Mouse (Mus musculus) CH12.LX (cell line): ENCODE measurements around the gene Hic1. TPM values are rescaled to one million over a fixed set of nuclear protein-coding genes. Genes with fewer than 3 reads are reported as not detected.

Source experiments
- DNase-seq: peaks from one replicate; pipeline ENCODE4 v3.0.0-alpha.2; 2013; ENCODE audit errors: extremely low read depth
- H3K27ac ChIP-seq: 2 replicates; pipeline ENCODE4 v1.5.1; 2012; ENCODE audit warnings: low read depth, mild to moderate bottlenecking, control low read depth, moderate library complexity; ENCODE audit not compliant: insufficient read depth
- H3K27me3 ChIP-seq: replicated peaks from 2 replicates; pipeline ENCODE3; 2012; ENCODE audit warnings: inconsistent platforms
- H3K36me3 ChIP-seq, 2 experiments: replicated peaks in 1 of 2; 2 replicates each; pipeline versions ENCODE3 to v1.6.1; 2012; ENCODE audit warnings: inconsistent platforms in 1 of 2, low read length in 1 of 2, mild to moderate bottlenecking in 1 of 2, mixed read lengths in 1 of 2, moderate library complexity in 1 of 2; ENCODE audit not compliant: control insufficient read depth in 1 of 2, insufficient read depth in 1 of 2
- H3K4me1 ChIP-seq, 2 experiments: 2 replicates each; pipeline ENCODE4 v1.6.1; 2012; ENCODE audit warnings: inconsistent platforms in 1 of 2, moderate library complexity in 1 of 2; ENCODE audit not compliant: insufficient read depth in 2 of 2, control insufficient read depth in 1 of 2
- H3K4me2 ChIP-seq: 2 replicates; pipeline ENCODE4 v1.6.1; 2012; ENCODE audit warnings: low read depth, mild to moderate bottlenecking, control low read depth; ENCODE audit not compliant: poor library complexity, insufficient read depth, severe bottlenecking
- H3K4me3 ChIP-seq, 3 experiments: fragments of 150-350 bp in 1 of 3; sonication (generic) in 1 of 3; replicated peaks in 1 of 3; 2 replicates each; pipeline versions ENCODE3 to v1.5.1; 2011 to 2012; ENCODE audit warnings: low read depth in 2 of 3, low read length in 2 of 3, mild to moderate bottlenecking in 2 of 3, moderate library complexity in 2 of 3, control low read depth in 1 of 3, improper control_type of control experiment in 1 of 3, inconsistent platforms in 1 of 3, mixed read lengths in 1 of 3; ENCODE audit not compliant: poor library complexity in 1 of 3
- H3K79me2 ChIP-seq: replicated peaks from 2 replicates; pipeline ENCODE4 v1.6.1; 2012; ENCODE audit warnings: mild to moderate bottlenecking, moderate library complexity; ENCODE audit not compliant: control insufficient read depth, poor library complexity, insufficient read depth, severe bottlenecking; ENCODE audit errors: extremely low read depth
- H3K9ac ChIP-seq: 2 replicates; pipeline ENCODE4 v1.6.1; 2012; ENCODE audit warnings: low read depth, mild to moderate bottlenecking, control low read depth, moderate library complexity; ENCODE audit not compliant: insufficient read depth
- H3K9me3 ChIP-seq: replicated peaks from 2 replicates; pipeline ENCODE3; 2012; ENCODE audit warnings: low read length, inconsistent platforms, mixed read lengths
- BHLHE40 ChIP-seq: IDR thresholded peaks from 2 replicates; pipeline ENCODE4 v1.6.1; 2011; ENCODE audit warnings: mild to moderate bottlenecking, low read depth, low read length, improper control_type of control experiment
- CHD2 ChIP-seq: IDR thresholded peaks from 2 replicates; pipeline ENCODE4 v1.6.1; 2011; ENCODE audit warnings: low read length, improper control_type of control experiment
- E2F4 ChIP-seq: IDR thresholded peaks from 2 replicates; pipeline ENCODE4 v1.6.1; 2011; ENCODE audit warnings: low read depth, low read length, improper control_type of control experiment; ENCODE audit not compliant: insufficient replicate concordance
- ELF1 ChIP-seq: IDR thresholded peaks from 2 replicates; pipeline ENCODE4 v1.6.1; 2014; ENCODE audit warnings: low read depth, mild to moderate bottlenecking, inconsistent platforms, low read length, improper control_type of control experiment
- EP300 ChIP-seq: IDR thresholded peaks from 2 replicates; pipeline ENCODE4 v1.6.1; 2011; ENCODE audit warnings: low read length, improper control_type of control experiment
- HCFC1 ChIP-seq: IDR thresholded peaks from 2 replicates; pipeline ENCODE4 v1.6.1; 2012; ENCODE audit warnings: low read depth, mild to moderate bottlenecking, inconsistent platforms, low read length, improper control_type of control experiment
- IRF4 ChIP-seq: IDR thresholded peaks from 2 replicates; pipeline ENCODE4 v1.6.1; 2014; ENCODE audit warnings: low read depth, mild to moderate bottlenecking, inconsistent platforms, low read length, improper control_type of control experiment
- JUN ChIP-seq: IDR thresholded peaks from 2 replicates; pipeline ENCODE4 v1.6.1; 2011; ENCODE audit warnings: low read depth, mild to moderate bottlenecking, low read length, improper control_type of control experiment, moderate library complexity; ENCODE audit not compliant: insufficient read depth
- MEF2A ChIP-seq: IDR thresholded peaks from 2 replicates; pipeline ENCODE4 v1.6.1; 2014; ENCODE audit warnings: low read depth, mild to moderate bottlenecking, inconsistent platforms, low read length, improper control_type of control experiment, borderline replicate concordance
- MYC ChIP-seq: IDR thresholded peaks from 2 replicates; pipeline ENCODE4 v1.6.1; 2011; ENCODE audit warnings: low read depth, mild to moderate bottlenecking, improper control_type of control experiment, low read length
- PAX5 ChIP-seq: IDR thresholded peaks from 2 replicates; pipeline ENCODE4 v1.6.1; 2012; ENCODE audit warnings: low read length, inconsistent platforms, mixed read lengths
- SIN3A ChIP-seq: IDR thresholded peaks from 2 replicates; pipeline ENCODE4 v1.6.1; 2012; ENCODE audit warnings: low read length, improper control_type of control experiment, inconsistent platforms
- SMC3 ChIP-seq: IDR thresholded peaks from 2 replicates; pipeline ENCODE4 v1.6.1; 2011; ENCODE audit warnings: low read depth, low read length, improper control_type of control experiment
- TBP ChIP-seq: conservative IDR thresholded peaks from 2 replicates; pipeline ENCODE4 v1.6.1; 2011; ENCODE audit warnings: low read depth, low read length, improper control_type of control experiment
- USF1 ChIP-seq: IDR thresholded peaks from 2 replicates; pipeline ENCODE4 v1.6.1; 2014; ENCODE audit warnings: low read depth, mild to moderate bottlenecking, inconsistent platforms, low read length, improper control_type of control experiment
- USF2 ChIP-seq: conservative IDR thresholded peaks from 2 replicates; pipeline ENCODE4 v1.6.1; 2011; ENCODE audit warnings: low read depth, low read length, improper control_type of control experiment
- ZC3H11A ChIP-seq: IDR thresholded peaks from 2 replicates; pipeline ENCODE4 v1.6.1; 2012; ENCODE audit warnings: low read depth, mild to moderate bottlenecking, inconsistent platforms, low read length, improper control_type of control experiment
- ZNF384 ChIP-seq: IDR thresholded peaks from 2 replicates; pipeline ENCODE4 v1.6.1; 2012; ENCODE audit warnings: low read depth, low read length, improper control_type of control experiment, inconsistent platforms
- dilution Hi-C: fragments of 300-500 bp; cut with MboI; formaldehyde crosslinking; loops from 2 replicates; pipeline ENCODE4 v1.14.3; 2020; ENCODE audit warnings: low sequenced_read_pairs; ENCODE audit not compliant: extremely low pct_unique_long_range_greater_than_20kb, extremely low pct_ligation_motif_present
- in situ Hi-C: fragments of 300-500 bp; cut with MboI; formaldehyde crosslinking; loops from 3 replicates; pipeline ENCODE4 v1.14.3; 2019; ENCODE audit warnings: low sequenced_read_pairs, low pct_ligation_motif_present, low pct_unique_long_range_greater_than_20kb, mixed read lengths
- polyA plus RNA-seq: library from polyadenylated mRNA; unstranded; fragments of >175 nt; gene quantifications from 2 replicates; pipeline ENCODE4 v1.2.1, GENCODE M21; 2012; ENCODE audit warnings: low read depth; ENCODE audit not compliant: insufficient read length
- total RNA-seq, 2 experiments: library from RNA; depleted of rRNA; stranded (reverse); fragments of 300-350 nt in 1 of 2; fragments of >200 nt in 1 of 2; gene quantifications; 2 replicates each; pipeline ENCODE4 v1.2.3; 2012 to 2014

The Hic1 gene
- total and polyA plus RNA-seq, 3 experiments = 2.9 to 6.4 (median 5.7) TPM

DNA sequence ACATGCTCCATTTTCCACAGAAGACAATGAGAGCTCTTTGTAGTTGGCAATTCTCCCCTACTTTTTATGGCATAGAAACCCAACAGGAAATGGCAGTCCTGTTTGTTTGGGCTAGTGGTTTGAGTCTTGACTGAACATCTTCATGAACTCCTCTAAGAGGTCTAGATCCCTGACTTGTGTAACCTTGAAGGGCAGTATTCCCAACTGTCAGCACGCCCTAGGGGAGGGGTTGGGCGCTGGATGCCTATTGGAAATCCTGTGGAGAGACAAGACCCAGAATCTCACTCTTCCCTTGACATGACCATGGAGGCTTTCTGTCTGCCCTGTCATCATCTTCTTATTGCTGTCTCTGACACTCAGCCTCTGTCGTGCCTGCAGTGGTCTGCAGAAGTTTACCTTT is 49.5 kb downstream of the Hic1 start:
- Histone ChIP-seq H3K4me2 (no peak overlapping the region), H3K36me3 (peaks cover 0 to 34% of the 10 kb centered on the region in 2 experiments), H3K79me2 (no peaks in the 10 kb centered on the region), H3K27me3 (no peaks in the 10 kb centered on the region), H3K9ac (no peak overlapping the region), H3K9me3 (no peaks in the 10 kb centered on the region), H3K27ac (no peak overlapping the region), H3K4me1 (peaks cover 7 to 11% of the 10 kb centered on the region in 2 experiments; a peak in 3 of 4 replicates), H3K4me3 (no peak overlapping the region)
- dilution Hi-C loops = no loop called here
- TF ChIP-seq MEF2A (no peak), E2F4 (no peak), EP300 (no peak), IRF4 (no peak), MYC (no peak), SIN3A (no peak), PAX5 (no peak), SMC3 (no peak), JUN (no peak), HCFC1 (no peak), TBP (no peak), USF2 (no peak), ZC3H11A (no peak), ZNF384 (no peak), BHLHE40 (no peak)
- in situ Hi-C loops = no loop called here
- DNase-seq = no peak

DNA sequence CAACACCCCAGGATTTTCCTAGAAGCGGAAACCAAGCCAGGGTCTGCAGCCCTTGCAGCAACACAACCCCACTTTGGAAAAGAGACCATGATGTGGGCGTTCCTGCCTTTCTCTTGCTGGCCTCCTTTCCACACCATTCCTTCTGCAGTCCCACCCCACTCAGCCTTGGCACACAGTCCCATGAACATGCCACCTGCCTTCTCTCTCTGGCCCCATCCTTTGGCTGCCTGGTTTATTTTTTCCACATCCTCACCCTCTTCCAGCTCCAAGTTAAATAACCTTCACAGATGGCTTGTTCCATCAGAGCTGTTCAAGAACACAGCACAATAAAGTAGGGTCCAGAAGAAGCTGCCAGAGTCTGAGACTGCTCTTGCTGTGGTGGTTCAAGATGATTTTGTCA is 50.0 kb downstream of the Hic1 start:
- peaks cover 0 to 37% of the 10 kb centered on the region in 2 experiments for H3K36me3 ChIP-seq
- H3K27me3 ChIP-seq = no peaks in the 10 kb centered on the region
- no peak overlapping the region for H3K4me2 ChIP-seq
- no peaks in the 10 kb centered on the region for H3K79me2 ChIP-seq
- H3K4me1 ChIP-seq = peaks cover 7 to 11% of the 10 kb centered on the region in 2 experiments; a peak in 3 of 4 replicates
- no peak overlapping the region for H3K27ac ChIP-seq
- DNase-seq = no peak
- in situ Hi-C loops (no loop called here), dilution Hi-C loops (no loop called here)
- H3K9me3 ChIP-seq = no peaks in the 10 kb centered on the region
- TF ChIP-seq ELF1 (no peak), PAX5 (no peak), USF2 (no peak), USF1 (no peak), CHD2 (no peak), SIN3A (no peak), BHLHE40 (no peak)
- H3K9ac ChIP-seq = no peak overlapping the region
- no peak overlapping the region for H3K4me3 ChIP-seq
